Mouse (Mus musculus) cortical plate, adult 2 months (tissue): ENCODE measurements around the gene Galnt13.

Experiments
- CTCF ChIP-seq: fragments of 200-500 bp; IDR thresholded peaks from 2 replicates; pipeline ENCODE4 v1.5.1; 2011; ENCODE audit warnings: mild to moderate bottlenecking, control low read depth, low read length; ENCODE audit not compliant: insufficient read depth; ENCODE audit errors: extremely low read depth
- POLR2A ChIP-seq: fragments of 200-500 bp; IDR thresholded peaks from 2 replicates; pipeline ENCODE4 v1.6.1; 2011; ENCODE audit warnings: mild to moderate bottlenecking, low read length, control low read depth; ENCODE audit not compliant: insufficient read depth; ENCODE audit errors: extremely low read depth

GRCm38 (mm10) chr2:54751232-54751631, 315.1 kb downstream of the Galnt13 start:
- TF ChIP-seq CTCF: no peak
- TF ChIP-seq POLR2A: no peak
